Mouse (Mus musculus): Measurements from ENCODE around the gene Ppp1r3d.

GRCm38 (mm10) chr2:178450961-178451360, 36.7 kb upstream of the Ppp1r3d start:
- no peak for TF ChIP-seq POLR2A (IDR thresholded peaks at IDR 0.05; ENCODE audit: insufficient read depth, low read length)
- TF ChIP-seq CTCF (IDR thresholded peaks at IDR 0.05; ENCODE audit: low read depth, low read length) = no peak
